Mouse (Mus musculus) midbrain, embryonic 15.5 days (tissue): ENCODE measurements around the gene Fgfr1op2. TPM values are rescaled to one million over a fixed set of nuclear protein-coding genes. Genes with fewer than 3 reads are reported as not detected.
"Not testable (repeated sequence)": the region's sequence is repeated elsewhere in the genome, so short reads cannot be mapped to it uniquely, and the experiment has no call there.

Experiments used
- ATAC-seq: fragments of 200-750 bp; cut with Nextera tagmentation; replicated peaks from 2 replicates; pipeline ENCODE4 v1.8.0; 2017; ENCODE audit warnings: moderate TSS enrichment
- H3K27ac ChIP-seq: fragments of 300-500 bp; sonication (generic); 2 replicates; pipeline ENCODE4 v1.5.1; 2015; ENCODE audit warnings: mild to moderate bottlenecking, inconsistent platforms
- H3K27me3 ChIP-seq: fragments of 300-500 bp; sonication (generic); replicated peaks from 2 replicates; pipeline ENCODE4 v1.6.1; 2015; ENCODE audit warnings: inconsistent platforms
- H3K36me3 ChIP-seq: fragments of 300-500 bp; sonication (generic); replicated peaks from 2 replicates; pipeline ENCODE4 v1.6.1; 2015; ENCODE audit warnings: inconsistent platforms
- H3K4me1 ChIP-seq: fragments of 300-500 bp; sonication (generic); 2 replicates; pipeline ENCODE4 v1.6.1; 2015; ENCODE audit warnings: inconsistent platforms
- H3K4me2 ChIP-seq: fragments of 300-500 bp; sonication (generic); 2 replicates; pipeline ENCODE4 v1.6.1; 2015; ENCODE audit warnings: inconsistent platforms, mild to moderate bottlenecking, moderate library complexity
- H3K4me3 ChIP-seq: fragments of 300-500 bp; sonication (generic); 2 replicates; pipeline ENCODE4 v1.5.1; 2015; ENCODE audit warnings: mild to moderate bottlenecking, inconsistent platforms
- H3K9ac ChIP-seq: fragments of 300-500 bp; sonication (generic); 2 replicates; pipeline ENCODE4 v1.6.1; 2015; ENCODE audit warnings: mild to moderate bottlenecking, inconsistent platforms
- H3K9me3 ChIP-seq: fragments of 300-500 bp; sonication (generic); 2 replicates; pipeline ENCODE4 v1.6.1; 2016; ENCODE audit warnings: inconsistent platforms
- WGBS: fragments of 180-500 bp; shearing (Covaris S2); methylation state at CpG from one replicate; pipeline ENCODE4 v1.1.7; 2015; ENCODE audit warnings: mixed read lengths; 5-methylcytosine and 5-hydroxymethylcytosine counted together
- polyA plus RNA-seq: library from polyadenylated mRNA; unstranded; fragments of >200 nt; fragmentation: Nextera tagmentation; extraction: Ambion mirVana; gene quantifications from 2 replicates; pipeline ENCODE4 v1.2.1, GENCODE M21; 2015

The Fgfr1op2 gene
- polyA plus RNA-seq, 1 experiment from 2014 or later, result 38.7 TPM

DNA sequence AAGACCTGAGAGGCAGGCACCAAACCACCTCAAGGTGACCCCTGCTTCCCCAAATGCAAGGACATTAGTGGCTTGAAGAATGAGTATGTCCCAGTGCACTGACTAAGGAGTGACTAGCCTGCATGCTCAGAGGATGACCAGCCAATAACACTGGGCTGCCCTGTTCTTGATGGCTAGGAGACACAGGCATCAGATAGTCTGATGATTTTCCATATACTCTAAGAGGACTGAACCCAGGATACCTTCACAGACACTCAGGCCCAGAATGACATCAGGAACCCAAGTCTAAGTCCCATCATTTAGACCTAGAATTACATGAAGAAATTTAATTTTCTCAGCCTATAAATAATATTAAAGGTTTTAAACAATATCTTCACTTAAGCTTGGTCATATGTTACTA is 25.7 kb upstream of the Fgfr1op2 start:
- Histone ChIP-seq H3K27me3 (no peaks in the 10 kb centered on the region), H3K27ac (no peak overlapping the region), H3K4me3 (no peak overlapping the region), H3K4me2 (no peak overlapping the region), H3K4me1 (no peaks in the 10 kb centered on the region), H3K9ac (no peak overlapping the region), H3K36me3 (peaks cover 70% of the 10 kb centered on the region), H3K9me3 (no peaks in the 10 kb centered on the region)
- no peak for ATAC-seq

DNA sequence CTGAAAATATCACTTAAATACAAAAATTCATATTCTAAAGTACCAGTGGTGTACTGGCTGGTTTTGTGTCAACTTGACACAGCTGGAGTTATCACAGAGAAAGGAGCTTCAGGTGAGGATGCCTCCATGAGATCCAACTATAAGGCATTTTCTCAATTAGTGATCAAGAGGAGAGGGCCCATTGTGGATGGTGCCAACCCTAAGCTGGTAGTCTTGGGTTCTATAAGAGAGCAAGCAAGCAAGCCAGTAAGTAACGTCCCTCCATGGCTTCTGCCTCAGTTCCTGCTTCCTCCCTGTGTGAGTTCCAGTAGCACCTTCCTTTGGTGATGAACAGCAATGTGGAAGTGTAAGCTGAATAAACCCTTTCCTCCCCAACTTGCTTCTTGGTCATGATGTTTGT is 14.5 kb upstream of the Fgfr1op2 start:
- H3K4me2 ChIP-seq, H3K27ac ChIP-seq, H3K9me3 ChIP-seq, H3K4me3 ChIP-seq, ATAC-seq, H3K4me1 ChIP-seq, H3K27me3 ChIP-seq, H3K9ac ChIP-seq: not testable (repeated sequence)
- 77% methylated on average over 1 of the region's 1 CpGs for WGBS
- H3K36me3 ChIP-seq, result peaks cover 36% of the 10 kb centered on the region; the same call in 1 of the 2 replicates

GRCm38 (mm10) chr6:146572073-146572472 is 4.9 kb upstream of the Fgfr1op2 start:
- ATAC-seq, result no peak
- no peak overlapping the region for H3K4me2 ChIP-seq
- no peak overlapping the region for H3K27ac ChIP-seq
- no peak overlapping the region for H3K4me3 ChIP-seq
- no peaks in the 10 kb centered on the region for H3K9me3 ChIP-seq
- 0 out of 2 replicates have a peak, but pooled peaks cover 3% of the 10 kb centered on the region for H3K36me3 ChIP-seq
- peaks cover 23% of the 10 kb centered on the region for H3K4me1 ChIP-seq
- H3K27me3 ChIP-seq, result no peaks in the 10 kb centered on the region
- no peak overlapping the region for H3K9ac ChIP-seq

- no peaks in the 10 kb centered on the region for H3K27me3 ChIP-seq
- peak within 1 kb of the TSS; percentile 68 for H3K4me3 ChIP-seq
- peak within 1 kb of the TSS; percentile 99 for H3K27ac ChIP-seq
- no peaks in the 10 kb centered on the region for H3K9me3 ChIP-seq
- peak; percentile 97 for ATAC-seq
- peak within 1 kb of the TSS; percentile 77 for H3K4me2 ChIP-seq
- no peaks in the 10 kb centered on the region for H3K36me3 ChIP-seq
- peak within 1 kb of the TSS; percentile 79 for H3K9ac ChIP-seq
- peaks cover 33% of the 10 kb centered on the region for H3K4me1 ChIP-seq
- under 1% methylated on average over 77 of the region's 77 CpGs for WGBS
Observed at GRCm38 (mm10) chr6:146577310-146578109, 507 bp downstream of the Fgfr1op2 start, which contains the start of gene Ints13. Gene Ints13, minus strand, starts transcription at chr6:146577835.

- Histone ChIP-seq H3K4me2 (peak overlapping the region; percentile 77), H3K4me3 (peak overlapping the region; percentile 68), H3K27ac (peak overlapping the region; percentile 99), H3K9ac (peak overlapping the region; percentile 79), H3K4me1 (peaks cover 33% of the 10 kb centered on the region), H3K36me3 (no peaks in the 10 kb centered on the region), H3K27me3 (no peaks in the 10 kb centered on the region), H3K9me3 (no peaks in the 10 kb centered on the region)
- no peak for ATAC-seq
- WGBS, result 0% methylated on average over 22 of the region's 22 CpGs
Observed at GRCm38 (mm10) chr6:146578111-146578531, 1.1 kb downstream of the Fgfr1op2 start.

DNA sequence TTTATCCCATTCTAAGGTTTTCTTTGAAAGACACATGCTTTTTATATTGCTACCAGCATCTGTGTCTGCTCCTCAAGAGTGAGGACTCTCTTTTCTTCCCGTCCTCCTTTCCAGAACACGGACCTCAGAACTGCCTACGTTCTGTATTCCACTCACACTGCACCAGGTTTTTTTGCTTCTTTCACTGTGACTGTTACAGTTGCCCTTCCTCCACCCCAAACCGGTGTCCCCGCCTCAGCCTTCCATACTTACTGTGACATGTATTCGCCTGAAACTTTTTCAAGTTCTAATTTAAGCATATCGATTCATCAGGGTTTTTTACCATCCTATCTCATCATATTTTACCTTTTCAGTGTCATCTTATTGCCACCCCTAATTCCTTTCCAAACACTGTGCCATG is 1.6 kb downstream of the Fgfr1op2 start:
- peak overlapping the region; percentile 99 for H3K27ac ChIP-seq

DNA sequence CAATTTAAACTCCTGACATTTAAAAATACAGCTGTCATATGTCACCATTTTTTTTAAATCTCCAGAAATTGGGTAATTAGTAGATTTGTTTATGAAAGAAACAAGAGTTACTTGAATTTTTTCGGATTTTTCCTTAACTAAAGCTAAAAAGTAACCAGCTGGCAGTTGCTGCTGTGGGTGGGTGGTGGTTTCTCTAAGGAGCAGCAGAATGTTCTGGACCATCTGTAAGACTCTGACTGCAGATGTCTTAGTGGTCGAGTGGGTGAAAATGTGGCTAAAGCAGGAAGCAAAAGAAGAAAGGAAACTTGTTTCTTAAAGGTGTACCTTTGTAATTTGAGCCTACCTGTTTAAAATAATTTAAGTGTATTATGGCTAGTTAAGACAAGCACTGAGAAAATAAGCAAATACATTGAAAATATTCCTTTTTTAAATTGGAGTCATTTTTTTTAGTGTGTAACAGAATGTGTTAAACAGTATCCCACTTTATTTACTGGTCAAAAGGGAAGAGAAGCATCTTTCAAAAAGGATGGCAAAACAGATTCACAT is 3.5 kb downstream of the Fgfr1op2 start:
- H3K9me3 ChIP-seq, result no peaks in the 10 kb centered on the region
- no peak for ATAC-seq
- H3K4me1 ChIP-seq, result peaks cover 24% of the 10 kb centered on the region
- no peak overlapping the region for H3K9ac ChIP-seq
- no peak overlapping the region for H3K4me2 ChIP-seq
- 58% methylated on average over 2 of the region's 2 CpGs for whole genome bisulfite sequencing
- H3K27ac ChIP-seq, result no peak overlapping the region
- no peaks in the 10 kb centered on the region for H3K36me3 ChIP-seq
- H3K27me3 ChIP-seq, result no peaks in the 10 kb centered on the region
- no peak overlapping the region for H3K4me3 ChIP-seq

More for the DNA sequence above, 1.6 kb downstream of the Fgfr1op2 start:
- Histone ChIP-seq H3K9ac (peak overlapping the region; percentile 79), H3K36me3 (no peaks in the 10 kb centered on the region), H3K4me2 (peak overlapping the region; percentile 77), H3K4me3 (peak overlapping the region; percentile 68), H3K9me3 (no peaks in the 10 kb centered on the region), H3K4me1 (peaks cover 33% of the 10 kb centered on the region), H3K27me3 (no peaks in the 10 kb centered on the region)
- no peak for ATAC-seq
- WGBS, result 14% methylated on average over 7 of the region's 7 CpGs

DNA sequence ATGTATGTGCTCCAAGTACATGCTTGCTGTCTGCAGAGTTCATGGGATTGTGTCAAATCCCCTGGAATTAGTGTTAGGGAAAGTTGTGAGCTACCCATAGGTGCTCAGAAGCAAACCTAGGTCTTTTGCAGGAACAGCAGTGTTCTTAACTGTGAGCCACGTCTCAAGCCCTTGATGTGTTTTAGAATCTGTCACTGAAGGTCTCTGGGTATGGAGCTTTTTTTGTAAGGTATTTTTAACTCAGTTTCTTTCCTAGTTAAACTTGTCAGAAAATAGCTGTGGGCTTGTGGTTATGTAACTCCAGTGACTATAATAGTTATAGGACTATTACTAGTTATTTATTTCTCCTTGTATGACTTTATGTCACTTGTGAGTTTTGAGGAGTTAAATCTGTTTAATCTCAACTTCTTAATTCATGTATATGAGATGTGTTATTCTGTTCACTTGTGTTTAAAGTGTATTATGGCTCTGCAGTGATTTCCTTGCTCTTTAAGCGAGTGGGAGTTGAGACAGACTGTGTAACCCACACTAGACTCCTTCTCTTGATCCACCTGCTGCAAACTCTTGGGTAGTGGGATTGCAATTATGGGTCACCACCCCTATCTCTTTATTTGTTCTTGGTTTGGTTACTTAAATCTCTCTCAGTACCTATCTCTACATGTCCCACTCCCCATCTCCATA is 6.5 kb downstream of the Fgfr1op2 start:
- no peak for ATAC-seq
- Histone ChIP-seq H3K27me3 (no peaks in the 10 kb centered on the region), H3K9me3 (no peaks in the 10 kb centered on the region)

DNA sequence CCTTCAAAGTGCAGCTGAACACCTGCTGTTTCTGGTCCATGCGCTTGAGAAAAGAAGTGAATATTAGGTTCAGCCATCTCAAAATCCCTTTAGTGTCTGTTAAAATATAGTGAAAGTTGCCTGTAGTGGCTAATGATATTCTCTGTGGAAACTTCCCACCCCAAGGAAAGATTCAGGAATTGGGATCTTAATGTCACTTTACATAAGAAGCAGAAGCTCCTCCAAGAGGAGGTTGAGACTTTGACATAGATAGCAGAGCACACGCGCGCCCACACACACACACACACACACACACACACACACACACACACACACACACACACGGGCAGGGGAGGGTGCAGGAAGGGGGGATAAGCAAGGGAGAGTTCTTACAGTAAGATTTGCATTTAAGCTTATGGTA is 8.1 kb downstream of the Fgfr1op2 start:
- 90% methylated on average over 5 of the region's 5 CpGs for whole genome bisulfite sequencing
- H3K4me3 ChIP-seq, result no peak overlapping the region
- no peak overlapping the region for H3K9ac ChIP-seq
- H3K36me3 ChIP-seq, result peaks cover 21% of the 10 kb centered on the region
- no peak overlapping the region for H3K4me2 ChIP-seq
- no peaks in the 10 kb centered on the region for H3K27me3 ChIP-seq
- no peak for ATAC-seq
- no peak overlapping the region for H3K27ac ChIP-seq
- H3K4me1 ChIP-seq, result no peaks in the 10 kb centered on the region
- no peaks in the 10 kb centered on the region for H3K9me3 ChIP-seq

More for the DNA sequence above, 6.5 kb downstream of the Fgfr1op2 start:
- WGBS, result 80% methylated on average over 2 of the region's 2 CpGs
- no peak overlapping the region for H3K9ac ChIP-seq
- H3K4me2 ChIP-seq, result no peak overlapping the region
- peaks cover 6% of the 10 kb centered on the region for H3K36me3 ChIP-seq
- H3K27ac ChIP-seq, result no peak overlapping the region
- H3K4me3 ChIP-seq, result no peak overlapping the region
- H3K4me1 ChIP-seq, result peaks cover 10% of the 10 kb centered on the region

DNA sequence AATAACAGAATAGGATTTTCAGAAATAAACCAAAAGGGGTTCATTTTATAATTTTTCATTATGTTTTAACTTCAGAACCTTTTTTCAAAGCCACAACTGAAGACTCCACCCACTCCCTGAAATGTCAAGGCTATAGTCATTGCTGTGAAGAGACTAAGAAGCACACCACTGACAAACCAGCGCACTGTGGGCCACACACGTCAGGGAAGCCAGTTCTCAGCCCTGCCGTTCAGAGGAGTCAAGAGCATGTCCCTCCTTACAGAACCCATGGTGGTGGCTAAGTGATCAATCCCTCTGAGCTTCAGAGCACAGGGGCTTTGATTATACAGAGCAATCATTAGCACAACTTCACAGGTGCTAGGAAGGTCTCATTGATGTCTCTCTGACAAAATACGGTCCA is 25.6 kb downstream of the Fgfr1op2 start:
- no peak overlapping the region for H3K4me2 ChIP-seq
- H3K36me3 ChIP-seq, result peaks cover 24% of the 10 kb centered on the region
- no peaks in the 10 kb centered on the region for H3K9me3 ChIP-seq
- H3K27me3 ChIP-seq, result no peaks in the 10 kb centered on the region
- no peak for ATAC-seq
- H3K4me3 ChIP-seq, result no peak overlapping the region
- WGBS, result 87% methylated on average over 4 of the region's 4 CpGs
- H3K27ac ChIP-seq, result no peak overlapping the region
- no peak overlapping the region for H3K9ac ChIP-seq
- H3K4me1 ChIP-seq, result no peaks in the 10 kb centered on the region

DNA sequence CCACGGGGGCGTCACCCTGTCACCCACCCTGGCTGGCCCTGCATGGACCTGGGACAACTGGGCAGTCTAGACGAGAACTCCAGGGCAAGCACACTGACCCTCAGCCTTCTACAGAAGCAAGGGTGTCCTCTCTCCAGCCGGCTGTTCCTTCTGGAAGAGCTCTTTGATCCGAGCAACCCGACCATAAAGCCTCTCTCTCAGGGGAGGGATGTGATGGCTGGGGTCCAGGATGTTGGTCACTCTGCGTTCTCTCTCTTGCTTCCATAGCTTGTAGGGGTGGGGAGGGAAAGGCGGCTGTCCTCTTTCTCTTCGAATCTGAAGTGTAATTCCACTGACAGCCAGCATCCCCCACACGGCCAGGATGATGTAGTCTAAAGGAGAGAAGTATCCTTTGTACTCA is 26.6 kb downstream of the Fgfr1op2 start:
- Histone ChIP-seq H3K27me3 (no peaks in the 10 kb centered on the region), H3K4me2 (no peak overlapping the region), H3K9ac (no peak overlapping the region), H3K4me3 (no peak overlapping the region), H3K4me1 (no peaks in the 10 kb centered on the region), H3K27ac (no peak overlapping the region), H3K36me3 (peaks cover 24% of the 10 kb centered on the region), H3K9me3 (no peaks in the 10 kb centered on the region)
- WGBS, result 77% methylated on average over 10 of the region's 10 CpGs
- ATAC-seq, result no peak

DNA sequence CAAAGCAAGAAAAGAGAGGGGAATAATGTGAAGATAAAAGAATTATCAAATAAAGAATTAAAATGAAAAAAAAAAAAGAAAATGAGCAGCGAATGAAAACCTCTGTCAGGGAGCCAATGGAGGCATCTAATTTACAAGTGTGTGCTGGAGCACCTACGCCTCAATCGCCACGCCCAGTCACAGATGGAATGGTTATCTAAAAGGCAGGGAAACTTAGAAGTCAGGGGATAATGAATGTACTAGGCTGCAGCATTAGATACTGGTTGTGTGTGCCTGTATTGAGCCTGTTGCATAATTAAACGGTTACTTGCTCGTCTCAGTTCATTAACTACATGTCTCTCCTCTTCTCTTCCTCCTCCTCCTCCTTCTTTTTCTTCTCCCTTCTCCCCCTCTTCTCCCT is 34.4 kb downstream of the Fgfr1op2 start:
- Histone ChIP-seq H3K27me3 (no peaks in the 10 kb centered on the region), H3K27ac (no peak overlapping the region), H3K36me3 (peaks cover 13% of the 10 kb centered on the region; the same call in 1 of the 2 replicates), H3K4me3 (no peak overlapping the region), H3K4me1 (no peaks in the 10 kb centered on the region), H3K4me2 (no peak overlapping the region), H3K9me3 (no peaks in the 10 kb centered on the region), H3K9ac (no peak overlapping the region)
- no peak for ATAC-seq
- 93% methylated on average over 6 of the region's 6 CpGs for WGBS
